Mouse (Mus musculus) olfactory bulb, adult 2 months (tissue): ENCODE measurements around the gene Tatdn3. TPM values are rescaled to one million over a fixed set of nuclear protein-coding genes. Genes with fewer than 3 reads are reported as not detected.

Experiments
- H3K27ac ChIP-seq: fragments of 200-500 bp; 2 replicates; pipeline ENCODE4 v1.5.1; 2012; ENCODE audit warnings: low read depth, low read length; ENCODE audit not compliant: insufficient read depth
- H3K4me1 ChIP-seq: fragments of 200-500 bp; 2 replicates; pipeline ENCODE4 v1.6.1; 2012; ENCODE audit warnings: low read length; ENCODE audit not compliant: control insufficient read depth, insufficient read depth
- H3K4me3 ChIP-seq: fragments of 200-500 bp; 2 replicates; pipeline ENCODE4 v1.5.1; 2012; ENCODE audit warnings: mild to moderate bottlenecking, low read depth, low read length, moderate library complexity; ENCODE audit not compliant: insufficient read depth
- CTCF ChIP-seq: fragments of 200-500 bp; IDR thresholded peaks from 2 replicates; pipeline ENCODE4 v1.5.1; 2012; ENCODE audit warnings: low read depth, mild to moderate bottlenecking, low read length, moderate library complexity; ENCODE audit not compliant: insufficient read depth
- POLR2A ChIP-seq: fragments of 200-500 bp; IDR thresholded peaks from 2 replicates; pipeline ENCODE4 v1.6.1; 2012; ENCODE audit warnings: mild to moderate bottlenecking, low read depth, low read length, moderate library complexity; ENCODE audit not compliant: insufficient read depth
- WGBS: fragments of 180-500 bp; shearing (Covaris S2); methylation state at CpG from one replicate; pipeline ENCODE4 v1.1.7; 2018; 5-methylcytosine and 5-hydroxymethylcytosine counted together
- polyA plus RNA-seq: library from polyadenylated mRNA; stranded (reverse); fragments of >200 nt; gene quantifications from 2 replicates; pipeline ENCODE4 v1.2.4, GENCODE M21; 2012; ENCODE audit warnings: low replicate concordance; ENCODE audit not compliant: missing spikeins, insufficient read depth, insufficient read length

Gene Tatdn3
- polyA plus RNA-seq, 1 experiment = not detected

GRCm38 (mm10) chr1:191070259-191070658 is 7.5 kb upstream of the Tatdn3 start:
- TF ChIP-seq CTCF (no peak), POLR2A (no peak)
- WGBS = 84% methylated on average over 4 of the region's 4 CpGs
- Histone ChIP-seq H3K27ac (no peak overlapping the region), H3K4me1 (no peaks in the 10 kb centered on the region), H3K4me3 (no peak overlapping the region)

DNA sequence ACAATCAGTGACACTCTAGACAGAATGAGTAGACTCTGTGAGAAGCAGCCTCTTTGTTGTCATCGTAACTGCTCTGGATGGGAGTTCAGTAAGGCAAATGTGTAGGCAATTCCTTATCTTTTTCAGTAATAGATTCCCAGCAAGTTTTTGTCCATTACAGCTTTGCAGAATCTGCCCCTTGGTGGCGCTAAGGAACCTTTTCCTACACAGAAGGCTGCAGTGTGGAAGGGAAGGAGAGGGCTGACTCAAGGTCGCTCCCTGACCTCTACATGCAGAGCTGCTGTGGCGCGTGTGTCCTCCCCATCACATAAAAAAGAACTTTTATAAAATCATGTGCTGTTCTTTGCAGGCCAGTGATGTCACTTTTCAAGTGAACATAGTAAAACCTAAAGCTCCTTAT is 5.6 kb upstream of the Tatdn3 start:
- Histone ChIP-seq H3K4me1 (no peaks in the 10 kb centered on the region), H3K27ac (no peak overlapping the region), H3K4me3 (no peak overlapping the region)
- TF ChIP-seq CTCF (no peak), POLR2A (no peak)
- 78% methylated on average over 5 of the region's 5 CpGs for WGBS

GRCm38 (mm10) chr1:191065188-191065587 is 2.5 kb upstream of the Tatdn3 start:
- Histone ChIP-seq H3K27ac (no peak overlapping the region), H3K4me3 (no peak overlapping the region), H3K4me1 (peaks cover 2% of the 10 kb centered on the region; the same call in 1 of the 2 replicates)
- WGBS = 81% methylated on average over 4 of the region's 4 CpGs
- TF ChIP-seq POLR2A = no peak
- no peak for TF ChIP-seq CTCF

DNA sequence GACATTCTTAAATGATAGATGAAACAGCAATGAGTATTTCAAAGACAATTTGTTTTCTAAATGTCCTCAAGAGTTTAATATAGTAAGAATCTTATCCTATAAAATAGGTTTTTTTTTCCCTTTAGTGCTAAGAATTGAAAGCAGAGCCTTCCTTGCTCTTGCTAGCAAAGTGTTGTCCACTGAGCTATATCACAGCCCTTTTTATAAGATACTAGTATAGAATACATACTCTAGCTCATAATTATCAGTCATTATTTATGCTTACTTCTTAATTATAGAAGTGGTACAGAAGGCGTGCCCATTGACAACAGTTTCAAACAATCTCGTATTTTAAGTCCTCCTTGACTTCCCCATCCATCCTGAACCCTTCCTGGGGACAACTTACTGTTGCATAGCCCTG is 1.8 kb upstream of the Tatdn3 start:
- Histone ChIP-seq H3K4me3 (no peak overlapping the region), H3K4me1 (peaks cover 2% of the 10 kb centered on the region; the same call in 1 of the 2 replicates), H3K27ac (no peak overlapping the region)
- TF ChIP-seq CTCF (no peak), POLR2A (no peak)
- 87% methylated on average over 2 of the region's 2 CpGs for WGBS

DNA sequence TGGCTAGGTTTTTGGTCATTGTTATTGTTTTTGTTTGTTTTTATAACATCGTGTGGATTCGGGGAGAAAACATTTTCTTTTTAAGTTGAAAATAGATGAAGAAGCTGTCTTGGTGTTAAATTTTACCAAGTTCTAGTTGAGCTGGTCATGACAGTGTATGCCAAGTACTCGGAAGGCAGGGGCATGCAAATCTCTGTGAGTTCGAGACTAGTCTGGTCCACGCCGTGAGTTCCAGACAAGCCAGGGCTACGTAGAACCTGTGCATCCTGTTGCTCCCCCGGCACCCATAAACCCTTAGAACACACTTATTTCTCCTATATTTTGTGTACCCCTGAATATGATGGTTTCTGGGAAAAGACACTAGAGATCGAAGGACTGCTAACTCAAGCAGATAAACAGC is 968 bp upstream of the Tatdn3 start:
- Histone ChIP-seq H3K27ac (no peak overlapping the region), H3K4me3 (no peak overlapping the region), H3K4me1 (peaks cover 2% of the 10 kb centered on the region; the same call in 1 of the 2 replicates)
- 57% methylated on average over 9 of the region's 9 CpGs for WGBS
- TF ChIP-seq CTCF (no peak), POLR2A (no peak)

- Histone ChIP-seq H3K4me1 (peaks cover 2% of the 10 kb centered on the region; the same call in 1 of the 2 replicates), H3K4me3 (peak overlapping the region; percentile 75), H3K27ac (peak overlapping the region; percentile 56)
- WGBS = 2% methylated on average over 15 of the region's 15 CpGs
- TF ChIP-seq POLR2A (no peak), CTCF (no peak)
These were observed 421 bp downstream of the Tatdn3 start for GRCm38 (mm10) chr1:191062241-191062780.

GRCm38 (mm10) chr1:191057461-191057860 is 5.3 kb downstream of the Tatdn3 start:
- 68% methylated on average over 3 of the region's 3 CpGs for WGBS
- no peak overlapping the region for H3K4me3 ChIP-seq
- TF ChIP-seq POLR2A (no peak), CTCF (no peak)
- no peak overlapping the region for H3K27ac ChIP-seq
- H3K4me1 ChIP-seq = no peaks in the 10 kb centered on the region

DNA sequence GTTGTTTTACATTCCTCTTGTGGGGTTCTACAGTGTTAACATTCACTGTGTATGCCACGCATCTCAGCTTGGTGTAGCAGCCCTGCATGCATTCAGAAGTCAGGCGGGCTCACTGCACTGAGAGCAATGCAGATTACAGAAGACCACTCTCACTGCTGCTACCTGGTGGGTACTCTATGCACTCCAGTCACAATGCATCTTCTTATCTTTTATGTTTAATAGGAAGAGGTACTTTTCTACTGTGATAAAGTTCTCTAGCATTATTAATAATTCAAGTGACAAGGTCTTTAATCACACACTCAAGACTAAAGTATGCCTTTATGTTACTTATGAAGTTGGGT is 7.2 kb downstream of the Tatdn3 start:
- Histone ChIP-seq H3K4me1 (no peaks in the 10 kb centered on the region), H3K4me3 (no peak overlapping the region), H3K27ac (no peak overlapping the region)
- WGBS = 62% methylated on average over 2 of the region's 2 CpGs
- TF ChIP-seq POLR2A = no peak

- no peak overlapping the region for H3K27ac ChIP-seq
- no peak overlapping the region for H3K4me3 ChIP-seq
- TF ChIP-seq POLR2A (no peak), CTCF (no peak)
- WGBS = 68% methylated on average over 8 of the region's 8 CpGs
- H3K4me1 ChIP-seq = no peaks in the 10 kb centered on the region
These were observed 7.7 kb downstream of the Tatdn3 start for GRCm38 (mm10) chr1:191054870-191055532.
